ENCODE assay signal across 32 mouse cellular contexts in the genomic region with DNA sequence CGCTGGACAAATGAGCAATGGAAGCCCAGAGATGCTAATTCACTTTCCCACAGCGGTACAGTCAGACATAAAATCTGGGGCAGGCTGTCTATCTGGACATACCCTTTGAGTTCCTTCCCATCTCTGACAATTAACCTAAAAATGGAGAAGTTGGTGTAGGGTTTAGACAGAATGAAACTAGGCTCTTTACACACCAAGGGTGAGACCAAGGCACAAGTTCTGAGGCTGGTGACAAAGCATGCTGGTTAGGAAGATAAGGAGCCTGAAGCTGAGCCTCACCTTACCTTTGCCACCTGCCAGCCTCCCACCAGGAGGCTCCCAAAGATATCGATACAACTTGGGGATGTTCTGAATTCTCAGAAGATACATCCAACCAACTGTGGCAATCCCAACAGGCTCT. TPM values are rescaled to one million over a fixed set of nuclear protein-coding genes. Genes with fewer than 3 reads are reported as not detected.
DNase-seq lines count a peak whose midpoint lies in the region; ATAC-seq and TF ChIP-seq lines count a peak whose summit lies in the region.
"Had no signal": no experiment of that assay in that cellular context is flagged by ENCODE, and none has a peak within 500 bp of the region (broad histone marks: within the 10 kb centered on the region; RNA-seq: fewer than 3 reads in every experiment).

No protein-coding gene starts in this region.

- intact Hi-C loops in left cerebral cortex, postnatal 25 days (cut with DNase I) = no loop called here

- H3K4me3 ChIP-seq in spleen, adult 2 months (ENCODE audit: extremely low read depth, insufficient read depth, insufficient read length) = no peak overlapping the region
- no peak overlapping the region for H3K4me3 ChIP-seq in bone marrow, adult 2 months (replicated peaks; ENCODE audit: control insufficient read depth, low read depth, low read length)
- no peak overlapping the region for H3K4me3 ChIP-seq in forebrain, embryonic 16.5 days (replicated peaks; ENCODE audit: low read length)
- H3K4me3 ChIP-seq: forebrain, embryonic 13.5 days; heart, adult 2 months; heart, embryonic 12.5 days; layer of hippocampus, adult 2 months; limb, embryonic 10.5 days; limb, embryonic 15.5 days; liver, embryonic 15.5 days; neural tube, embryonic 15.5 days had no signal

- no peak overlapping the region for H3K4me2 ChIP-seq in forebrain, embryonic 16.5 days (ENCODE audit: low read length)
- H3K4me2 ChIP-seq: forebrain, embryonic 13.5 days; heart, embryonic 12.5 days; hindbrain, embryonic 14.5 days; limb, embryonic 15.5 days; liver, embryonic 15.5 days; lung, embryonic 14.5 days; neural tube, embryonic 15.5 days had no signal

- peak in 1 of 2 experiments; percentile 32 for DNase-seq in spleen, adult 2 months (ENCODE audit: low read depth in 1 of 2, low spot score in 2 of 2)
- no peak for DNase-seq in spleen, postnatal 10 days (ENCODE audit: low spot score in 2 of 2)
- DNase-seq in splenic B cell, adult 2 months (ENCODE audit: low read depth, low spot score) = peak; percentile 77
- no peak for DNase-seq in left cerebral cortex, postnatal 25 days (ENCODE audit: low spot score in 2 of 2)
- DNase-seq: adrenal gland, adult 8-10 months; cerebellum, adult 11 months; cerebellum, adult 9-11 months; gastrocnemius, postnatal 25 days; heart, adult 2 months; heart, postnatal 4 days; kidney, adult 9 months; kidney, postnatal 25 days; layer of hippocampus, postnatal 36 days; lung, embryonic 14.5 days; lung, postnatal 14 days; midbrain, embryonic 14.5 days; right cerebral cortex, postnatal 25 days; thymus, adult 18-20 months; thymus, postnatal 25 days had no signal

- ATAC-seq in megakaryocyte progenitor cell, adult 5-6 weeks (replicated peaks; ENCODE audit: poor library complexity) = peak; percentile 83
- ATAC-seq in forebrain, embryonic 16.5 days = no peak
- ATAC-seq: forebrain, embryonic 13.5 days; intestine, postnatal 0 days had no signal

- peak overlapping the region; percentile 74 for H3K27ac ChIP-seq in spleen, adult 2 months (ENCODE audit: insufficient read depth, low read length)
- peak overlapping the region; percentile 53 for H3K27ac ChIP-seq in bone marrow, adult 2 months (ENCODE audit: control insufficient read depth, insufficient read depth, low read depth, low read length, poor library complexity)
- no peak overlapping the region for H3K27ac ChIP-seq in forebrain, embryonic 16.5 days (ENCODE audit: low read length)
- H3K27ac ChIP-seq: forebrain, embryonic 13.5 days; heart, adult 2 months; hindbrain, embryonic 14.5 days; layer of hippocampus, adult 2 months; limb, embryonic 10.5 days; limb, embryonic 15.5 days; liver, embryonic 15.5 days; neural tube, embryonic 15.5 days had no signal

- H3K36me3 ChIP-seq in spleen, adult 2 months (ENCODE audit: control insufficient read depth, insufficient read depth, low read length) = no peaks in the 10 kb centered on the region
- H3K36me3 ChIP-seq in splenic B cell, adult 2 months (ENCODE audit: control insufficient read depth, insufficient read depth, low read length, poor library complexity, severe bottlenecking) = no peaks in the 10 kb centered on the region
- H3K36me3 ChIP-seq in forebrain, embryonic 16.5 days (ENCODE audit: control insufficient read depth, insufficient read depth) = no peaks in the 10 kb centered on the region
- H3K36me3 ChIP-seq: G1E; heart, embryonic 12.5 days; limb, embryonic 10.5 days; limb, embryonic 15.5 days; liver, embryonic 15.5 days; neural tube, embryonic 15.5 days had no signal

- TF ChIP-seq POLR2A in spleen, adult 2 months (IDR thresholded peaks at IDR 0.05; ENCODE audit: low read depth, low read length) = no peak
- no peak for TF ChIP-seq POLR2A in bone marrow, adult 2 months (IDR thresholded peaks at IDR 0.05; ENCODE audit: borderline replicate concordance, control insufficient read depth, low read depth, low read length)

- no peak for TF ChIP-seq CTCF in spleen, adult 2 months (IDR thresholded peaks at IDR 0.05; ENCODE audit: extremely low read depth, insufficient read depth, insufficient read length, insufficient replicate concordance)
- TF ChIP-seq CTCF in bone marrow, adult 2 months (IDR thresholded peaks at IDR 0.05; ENCODE audit: control insufficient read depth, insufficient read depth, low read length) = no peak

- 40% methylated on average over 3 of the region's 3 CpGs for WGBS in spleen, adult 2 months
- 38% methylated on average over 3 of the region's 3 CpGs for WGBS in bone marrow, adult 2 months
- 91% methylated on average over 3 of the region's 3 CpGs for WGBS in forebrain, embryonic 16.5 days

- H3K27me3 ChIP-seq in spleen, adult 2 months (ENCODE audit: control insufficient read depth, insufficient read depth, low read length) = no peaks in the 10 kb centered on the region
- no peaks in the 10 kb centered on the region for H3K27me3 ChIP-seq in splenic B cell, adult 2 months (ENCODE audit: control insufficient read depth, insufficient read depth, low read length, poor library complexity, severe bottlenecking)
- no peaks in the 10 kb centered on the region for H3K27me3 ChIP-seq in forebrain, embryonic 16.5 days (replicated peaks; ENCODE audit: control insufficient read depth, insufficient read depth, low read length)
- H3K27me3 ChIP-seq: forebrain, embryonic 13.5 days; heart, embryonic 12.5 days; limb, embryonic 15.5 days; liver, embryonic 15.5 days; neural tube, embryonic 15.5 days had no signal

- no peaks in the 10 kb centered on the region for H3K9me3 ChIP-seq in forebrain, embryonic 16.5 days (ENCODE audit: control insufficient read depth, low read length)
- H3K9me3 ChIP-seq: forebrain, embryonic 13.5 days; G1E; heart, embryonic 12.5 days; limb, embryonic 10.5 days; limb, embryonic 15.5 days; liver, embryonic 15.5 days; neural tube, embryonic 15.5 days had no signal

- H3K9ac ChIP-seq in forebrain, embryonic 16.5 days (replicated peaks; ENCODE audit: low read depth, low read length) = no peak overlapping the region
- H3K9ac ChIP-seq: forebrain, embryonic 13.5 days; heart, embryonic 12.5 days; hindbrain, embryonic 14.5 days; limb, embryonic 15.5 days; liver, embryonic 15.5 days; lung, embryonic 14.5 days; neural tube, embryonic 15.5 days had no signal

- H3K4me1 ChIP-seq in spleen, adult 2 months (ENCODE audit: control insufficient read depth, insufficient read depth, insufficient read length) = peaks cover 32% of the 10 kb centered on the region; the same call in 1 of the 2 replicates
- peaks cover 4% of the 10 kb centered on the region for H3K4me1 ChIP-seq in bone marrow, adult 2 months (ENCODE audit: control insufficient read depth, insufficient read depth, low read length)
- no peaks in the 10 kb centered on the region for H3K4me1 ChIP-seq in forebrain, embryonic 16.5 days (replicated peaks; ENCODE audit: control insufficient read depth, insufficient read depth, low read length)
- H3K4me1 ChIP-seq: forebrain, embryonic 13.5 days; limb, embryonic 15.5 days; liver, embryonic 15.5 days; neural tube, embryonic 15.5 days had no signal

RNA-seq across cellular contexts. Expression of a gene that starts 58.5 kb away (rescaled TPM):
- polyA plus RNA-seq in spleen, adult 2 months (2012; rRNA removed) = 8.1 and 10.2 TPM in 2 replicates
- 3.8 and 6.9 TPM in 2 replicates for polyA plus RNA-seq in bone marrow, adult 2 months (2011; ENCODE audit: insufficient read depth, insufficient read length, low replicate concordance, missing spikeins)
- 3.4 and 3.5 TPM in 2 replicates for total RNA-seq in megakaryocyte progenitor cell, adult 5-6 weeks (2015)
- 2.9 and 4.1 TPM in 2 replicates for total RNA-seq in megakaryocyte progenitor cell, adult 5-6 weeks (2017)
- polyA plus RNA-seq in forebrain, embryonic 16.5 days (2015; fragmentation: Nextera tagmentation; extraction: Ambion mirVana) = 6.5 and 7.9 TPM in 2 replicates
- total RNA-seq in left cerebral cortex, postnatal 25 days (2021) = 100 to 1,000 TPM in 1 of 2 experiments, 10 to 100 TPM in 1; 78.2 to 102 TPM
